Mouse (Mus musculus) forebrain, embryonic 11.5 days (tissue): ENCODE data around the gene Efnb3. TPM values are rescaled to one million over a fixed set of nuclear protein-coding genes. Genes with fewer than 3 reads are reported as not detected.
A peak's percentile ranks its signal among the peaks of the same experiment; 100 is the strongest.

ENCODE experiments used
- ATAC-seq: fragments of 200-750 bp; cut with Nextera tagmentation; replicated peaks from 2 replicates; pipeline ENCODE4 v1.8.0; 2017; ENCODE audit warnings: moderate TSS enrichment; ENCODE audit not compliant: low FRiP score
- DNase-seq: peaks from one replicate; pipeline ENCODE4 v3.0.0-alpha.2; 2017; ENCODE audit warnings: low spot score
- H3K27ac ChIP-seq: fragments of 300-500 bp; sonication (generic); 2 replicates; pipeline ENCODE4 v1.5.1; 2014; ENCODE audit warnings: low read depth, low read length
- H3K27me3 ChIP-seq: fragments of 300-500 bp; sonication (generic); 2 replicates; pipeline ENCODE4 v1.6.1; 2014; ENCODE audit warnings: mild to moderate bottlenecking, low read length, mixed read lengths; ENCODE audit not compliant: control insufficient read depth, insufficient read depth
- H3K36me3 ChIP-seq: fragments of 300-500 bp; sonication (generic); 2 replicates; pipeline ENCODE4 v1.6.1; 2014; ENCODE audit warnings: mild to moderate bottlenecking, low read length, moderate library complexity, mixed read lengths; ENCODE audit not compliant: control insufficient read depth, insufficient read depth
- H3K4me1 ChIP-seq: fragments of 300-500 bp; sonication (generic); replicated peaks from 2 replicates; pipeline ENCODE4 v1.6.1; 2014; ENCODE audit warnings: low read length, mixed read lengths; ENCODE audit not compliant: control insufficient read depth, insufficient read depth
- H3K4me2 ChIP-seq: fragments of 300-500 bp; sonication (generic); 2 replicates; pipeline ENCODE4 v1.6.1; 2014; ENCODE audit warnings: low read depth, mild to moderate bottlenecking, low read length, moderate library complexity, mixed read lengths; ENCODE audit not compliant: severe bottlenecking
- H3K4me3 ChIP-seq: fragments of 300-500 bp; sonication (generic); 2 replicates; pipeline ENCODE4 v1.5.1; 2014; ENCODE audit warnings: low read depth, low read length
- H3K9ac ChIP-seq: fragments of 300-500 bp; sonication (generic); 2 replicates; pipeline ENCODE4 v1.6.1; 2014; ENCODE audit warnings: low read length
- H3K9me3 ChIP-seq: fragments of 300-500 bp; sonication (generic); 2 replicates; pipeline ENCODE4 v1.6.1; 2016; ENCODE audit warnings: low read length, mixed read lengths; ENCODE audit not compliant: control insufficient read depth
- WGBS: fragments of 180-500 bp; shearing (Covaris S2); extraction: QIAGEN DNeasy Blood & Tissue Kit; methylation state at CpG from one replicate; pipeline ENCODE4 v1.1.7; 2014; 5-methylcytosine and 5-hydroxymethylcytosine counted together
- polyA plus RNA-seq: library from polyadenylated mRNA; unstranded; fragments of >200 nt; fragmentation: Nextera tagmentation; extraction: Ambion mirVana; gene quantifications from 2 replicates; pipeline ENCODE4 v1.2.1, GENCODE M21; 2014

Gene Efnb3
- polyA plus RNA-seq, 1 experiment from 2014 or later = 13.1 TPM

GRCm38 (mm10) chr11:69591424-69591823, 31.4 kb upstream of the Efnb3 start:
- Histone ChIP-seq H3K9ac (no peak overlapping the region), H3K4me3 (no peak overlapping the region), H3K27me3 (no peaks in the 10 kb centered on the region), H3K36me3 (peaks cover 11% of the 10 kb centered on the region), H3K9me3 (no peaks in the 10 kb centered on the region), H3K4me1 (no peaks in the 10 kb centered on the region), H3K4me2 (no peak overlapping the region), H3K27ac (no peak overlapping the region)
- no peak for ATAC-seq
- no peak for DNase-seq
- WGBS = 88% methylated on average over 3 of the region's 3 CpGs

GRCm38 (mm10) chr11:69590622-69591021, 30.6 kb upstream of the Efnb3 start:
- ATAC-seq (no peak), DNase-seq (no peak)
- H3K4me2 ChIP-seq = no peak overlapping the region
- no peaks in the 10 kb centered on the region for H3K4me1 ChIP-seq
- H3K36me3 ChIP-seq = peaks cover 11% of the 10 kb centered on the region
- no peaks in the 10 kb centered on the region for H3K9me3 ChIP-seq
- H3K4me3 ChIP-seq = no peak overlapping the region
- H3K27me3 ChIP-seq = no peaks in the 10 kb centered on the region
- H3K9ac ChIP-seq = no peak overlapping the region
- H3K27ac ChIP-seq = no peak overlapping the region
- 94% methylated on average over 8 of the region's 8 CpGs for WGBS

- H3K9me3 ChIP-seq = no peaks in the 10 kb centered on the region
- no peaks in the 10 kb centered on the region for H3K27me3 ChIP-seq
- H3K9ac ChIP-seq = no peak overlapping the region
- no peak overlapping the region for H3K4me2 ChIP-seq
- no peak overlapping the region for H3K4me3 ChIP-seq
- ATAC-seq (no peak), DNase-seq (no peak)
- peaks cover 11% of the 10 kb centered on the region for H3K36me3 ChIP-seq
- 91% methylated on average over 22 of the region's 22 CpGs for WGBS
- no peaks in the 10 kb centered on the region for H3K4me1 ChIP-seq
- no peak overlapping the region for H3K27ac ChIP-seq
Observed at GRCm38 (mm10) chr11:69589207-69589834, 29.3 kb upstream of the Efnb3 start.

GRCm38 (mm10) chr11:69585718-69586325, 25.8 kb upstream of the Efnb3 start:
- ATAC-seq (no peak), DNase-seq (no peak)
- Histone ChIP-seq H3K4me3 (no peak overlapping the region), H3K4me2 (no peak overlapping the region), H3K27me3 (no peaks in the 10 kb centered on the region), H3K27ac (no peak overlapping the region), H3K36me3 (peaks cover 7% of the 10 kb centered on the region), H3K9ac (no peak overlapping the region), H3K9me3 (no peaks in the 10 kb centered on the region), H3K4me1 (no peaks in the 10 kb centered on the region; the same call in 1 of the 2 replicates)
- 89% methylated on average over 7 of the region's 7 CpGs for WGBS

- Histone ChIP-seq H3K27ac (no peak overlapping the region), H3K36me3 (peaks cover 5% of the 10 kb centered on the region), H3K4me2 (no peak overlapping the region), H3K4me3 (no peak overlapping the region), H3K9me3 (no peaks in the 10 kb centered on the region), H3K9ac (no peak overlapping the region), H3K27me3 (no peaks in the 10 kb centered on the region), H3K4me1 (no peaks in the 10 kb centered on the region; the same call in 1 of the 2 replicates)
- no peak for DNase-seq
- ATAC-seq = no peak
- WGBS = 95% methylated on average over 13 of the region's 13 CpGs
Observed at GRCm38 (mm10) chr11:69584937-69585336, 24.9 kb upstream of the Efnb3 start.

GRCm38 (mm10) chr11:69584008-69584407, 24.0 kb upstream of the Efnb3 start:
- no peak overlapping the region for H3K9ac ChIP-seq
- no peak overlapping the region for H3K27ac ChIP-seq
- H3K27me3 ChIP-seq = no peaks in the 10 kb centered on the region
- peaks cover under 1% of the 10 kb centered on the region; the same call in 1 of the 2 replicates for H3K36me3 ChIP-seq
- DNase-seq (no peak), ATAC-seq (no peak)
- H3K4me3 ChIP-seq = no peak overlapping the region
- WGBS = 92% methylated on average over 7 of the region's 7 CpGs
- H3K4me1 ChIP-seq = no peaks in the 10 kb centered on the region; the same call in 1 of the 2 replicates
- H3K4me2 ChIP-seq = no peak overlapping the region
- H3K9me3 ChIP-seq = no peaks in the 10 kb centered on the region

- Histone ChIP-seq H3K36me3 (no peaks in the 10 kb centered on the region), H3K27ac (no peak overlapping the region), H3K4me1 (peaks cover 9% of the 10 kb centered on the region), H3K27me3 (no peaks in the 10 kb centered on the region), H3K9me3 (no peaks in the 10 kb centered on the region), H3K4me3 (peak overlapping the region; percentile 81), H3K9ac (no peak overlapping the region), H3K4me2 (peak overlapping the region; percentile 69)
- DNase-seq (no peak), ATAC-seq (no peak)
- WGBS = 67% methylated on average over 9 of the region's 9 CpGs
Observed at GRCm38 (mm10) chr11:69582230-69582805, 22.3 kb upstream of the Efnb3 start.

GRCm38 (mm10) chr11:69581814-69582213, 21.8 kb upstream of the Efnb3 start:
- peak overlapping the region; percentile 81 for H3K4me3 ChIP-seq
- H3K27ac ChIP-seq = peak overlapping the region; percentile 84; the same call in 1 of the 2 replicates
- H3K36me3 ChIP-seq = no peaks in the 10 kb centered on the region
- DNase-seq = no peak
- H3K4me1 ChIP-seq = peaks cover 13% of the 10 kb centered on the region
- ATAC-seq = no peak
- no peaks in the 10 kb centered on the region for H3K9me3 ChIP-seq
- no peaks in the 10 kb centered on the region for H3K27me3 ChIP-seq
- peak overlapping the region; percentile 69 for H3K4me2 ChIP-seq
- H3K9ac ChIP-seq = peak overlapping the region; percentile 77
- WGBS = 1% methylated on average over 8 of the region's 8 CpGs
